In the genomic region with DNA sequence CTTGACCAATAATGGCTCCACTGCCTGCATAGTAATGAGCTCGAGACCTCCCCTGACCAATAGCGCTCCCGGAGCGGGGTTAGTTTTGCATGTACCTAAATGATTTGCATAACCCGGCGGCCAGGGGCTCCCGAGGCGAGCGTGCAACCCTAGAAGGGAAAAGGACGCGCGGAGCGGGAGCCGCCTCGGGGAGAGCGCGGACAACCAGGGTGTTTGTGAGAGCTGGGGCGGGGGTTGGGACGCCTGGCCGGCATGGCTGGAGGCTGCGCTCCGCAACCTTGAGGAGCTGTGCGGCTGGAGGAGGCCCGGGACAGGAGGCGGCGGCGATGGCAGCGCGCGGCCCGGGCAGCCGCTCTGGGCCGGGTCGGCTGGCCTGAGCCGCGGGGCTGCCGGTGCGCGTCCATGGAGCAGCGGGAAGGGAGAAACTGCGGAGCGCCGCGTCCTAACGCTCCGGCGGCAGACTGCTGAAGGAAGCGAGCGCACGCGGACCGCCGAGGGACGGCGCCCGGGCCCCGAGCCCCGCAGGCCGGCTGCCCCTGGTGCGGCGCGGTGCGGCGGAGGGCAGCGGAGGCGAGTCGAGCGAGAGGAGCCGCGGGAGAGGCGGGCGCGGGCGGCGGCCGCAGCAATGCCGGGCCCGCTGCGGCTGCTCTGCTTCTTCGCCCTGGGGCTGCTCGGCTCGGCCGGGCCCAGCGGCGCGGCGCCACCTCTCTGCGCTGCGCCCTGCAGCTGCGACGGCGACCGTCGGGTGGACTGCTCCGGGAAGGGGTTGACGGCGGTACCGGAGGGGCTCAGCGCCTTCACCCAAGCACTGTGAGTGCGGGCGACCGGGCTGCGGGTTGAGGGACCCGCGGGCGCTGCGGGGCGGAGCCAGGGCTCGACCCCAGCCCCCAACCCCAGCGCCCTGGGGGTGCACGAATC, we compare ENCODE assay signal across 8 mouse cellular contexts. TPM values are rescaled to one million over a fixed set of nuclear protein-coding genes. Genes with fewer than 3 reads are reported as not detected.
DNase-seq lines count a peak whose midpoint lies in the region; ATAC-seq and TF ChIP-seq lines count a peak whose summit lies in the region.

A gene (plus strand): TSS at position 152 of the 918 bp plus-strand sequence.

- peak within 1 kb of the TSS; percentile 97 for H3K9ac ChIP-seq in kidney, embryonic 15.5 days

- TF ChIP-seq POLR2A in myocyte (IDR thresholded peaks at IDR 0.05; ENCODE audit: insufficient read length, low read depth) = peak; percentile 86

- DNase-seq in B cell, adult 2 months = peak; percentile 77 to 79
- peak; percentile 99 for DNase-seq in brain, adult 2 months (ENCODE audit: low read depth, low spot score)
- peak; percentile 99 for DNase-seq in heart, embryonic 10.5 days (ENCODE audit: low spot score)
- peak; percentile 97 for DNase-seq in liver
- peak; percentile 76 for DNase-seq in splenic B cell, adult 2 months (ENCODE audit: low read depth, low spot score)

- H3K79me2 ChIP-seq in myocyte (ENCODE audit: control insufficient read depth, insufficient read depth) = peaks cover 45% of the 10 kb centered on the region

- peak within 1 kb of the TSS; percentile 77 for H3K4me2 ChIP-seq in kidney, embryonic 15.5 days
- H3K4me2 ChIP-seq in myocyte (ENCODE audit: low read depth) = peak within 1 kb of the TSS; percentile 94

- WGBS in heart, embryonic 10.5 days = under 1% methylated on average over 104 of the region's 111 CpGs
- under 1% methylated on average over 105 of the region's 111 CpGs for WGBS in kidney, embryonic 15.5 days

- H3K27ac ChIP-seq in heart, embryonic 10.5 days = peak within 1 kb of the TSS; percentile 99
- H3K27ac ChIP-seq in kidney, embryonic 15.5 days = peak within 1 kb of the TSS; percentile 100

- peaks cover 34% of the 10 kb centered on the region for H3K4me1 ChIP-seq in heart, embryonic 10.5 days
- peaks cover 37% of the 10 kb centered on the region for H3K4me1 ChIP-seq in kidney, embryonic 15.5 days

- H3K4me3 ChIP-seq in heart, embryonic 10.5 days = peak within 1 kb of the TSS; percentile 95
- H3K4me3 ChIP-seq in kidney, embryonic 15.5 days (replicated peaks) = peak within 1 kb of the TSS; percentile 86
- H3K4me3 ChIP-seq in myocyte = peak within 1 kb of the TSS; percentile 47

- no peaks in the 10 kb centered on the region for H3K27me3 ChIP-seq in heart, embryonic 10.5 days (ENCODE audit: insufficient read depth, poor library complexity, severe bottlenecking)
- H3K27me3 ChIP-seq in kidney, embryonic 15.5 days = no peaks in the 10 kb centered on the region
- no peaks in the 10 kb centered on the region for H3K27me3 ChIP-seq in myocyte (ENCODE audit: control insufficient read depth, insufficient read depth, insufficient read length)
- H3K27me3 ChIP-seq in splenic B cell, adult 2 months (ENCODE audit: control insufficient read depth, insufficient read depth, low read length, poor library complexity, severe bottlenecking) = no peaks in the 10 kb centered on the region; the same call in 1 of the 2 replicates

- peak within 1 kb of the TSS; percentile 61 for H3ac ChIP-seq in myocyte (ENCODE audit: control insufficient read depth, insufficient read length)

- H3K9me3 ChIP-seq in heart, embryonic 10.5 days = no peaks in the 10 kb centered on the region
- no peaks in the 10 kb centered on the region for H3K9me3 ChIP-seq in kidney, embryonic 15.5 days (replicated peaks)

- no peaks in the 10 kb centered on the region for H3K36me3 ChIP-seq in heart, embryonic 10.5 days
- no peaks in the 10 kb centered on the region for H3K36me3 ChIP-seq in kidney, embryonic 15.5 days
- no peaks in the 10 kb centered on the region for H3K36me3 ChIP-seq in myocyte (ENCODE audit: control insufficient read depth, insufficient read depth)
- no peaks in the 10 kb centered on the region; the same call in 1 of the 2 replicates for H3K36me3 ChIP-seq in splenic B cell, adult 2 months (ENCODE audit: control insufficient read depth, insufficient read depth, low read length, poor library complexity, severe bottlenecking)

- peak; percentile 77 for ATAC-seq in erythroblast, adult 5-6 weeks (replicated peaks; ENCODE audit: low FRiP score, poor library complexity, severe bottlenecking)
- ATAC-seq in kidney, embryonic 15.5 days (replicated peaks; ENCODE audit: low FRiP score) = peak; percentile 98

TF ChIP-seq in myocyte, 11 proteins besides CTCF, POLR2A, EP300 and RAD21:
- peak in 1 of 3 experiments; percentile 10 for TF ChIP-seq MYOD1 (IDR thresholded peaks at IDR 0.05; ENCODE audit: control insufficient read depth in 1 of 3, insufficient read length in 2 of 3, low read depth in 2 of 3)
- TF ChIP-seq POLR2AphosphoS2 (IDR thresholded peaks at IDR 0.05; ENCODE audit: insufficient read length, low read depth) = peak; percentile 84
- TF ChIP-seq REST (IDR thresholded peaks at IDR 0.05; ENCODE audit: insufficient read depth, insufficient read length) = no peak

RNA-seq across cellular contexts. Expression of the gene that starts here (rescaled TPM):
- 0.84 and 1.2 TPM in 2 replicates for total RNA-seq in erythroblast, adult 5-6 weeks (2015; ENCODE audit: low replicate concordance)
- 0.42 and 0.51 TPM in 2 replicates for total RNA-seq in erythroblast, adult 5-6 weeks (2017; ENCODE audit: low replicate concordance)
- 10.2 and 12.7 TPM in 2 replicates for polyA plus RNA-seq in heart, embryonic 10.5 days (2016; fragmentation: Nextera tagmentation; extraction: Ambion mirVana)
- 27.8 and 28.0 TPM in 2 replicates for polyA plus RNA-seq in kidney, embryonic 15.5 days (2015; fragmentation: Nextera tagmentation; extraction: Ambion mirVana)
- polyA plus RNA-seq in myocyte (2012; fragmentation: generic; extraction: Trizol) = 3.8 TPM

Comparison
In these comparisons a context has a peak if more than half of its experiments do, and no peak if none do; other contexts are left out.
1. Peak in every context shown above with its lines: DNase-seq, ATAC-seq, H3K4me3 ChIP-seq and H3K27ac ChIP-seq.